Mouse (Mus musculus) olfactory bulb, adult 2 months (tissue): ENCODE results near the gene 2300003K06Rik. TPM values are rescaled to one million over a fixed set of nuclear protein-coding genes. Genes with fewer than 3 reads are reported as not detected.
"Not testable (repeated sequence)": the region's sequence is repeated elsewhere in the genome, so short reads cannot be mapped to it uniquely, and the experiment has no call there.

Experiments
- H3K27ac ChIP-seq: fragments of 200-500 bp; 2 replicates; pipeline ENCODE4 v1.5.1; 2012; ENCODE audit warnings: low read depth, low read length; ENCODE audit not compliant: insufficient read depth
- H3K4me1 ChIP-seq: fragments of 200-500 bp; 2 replicates; pipeline ENCODE4 v1.6.1; 2012; ENCODE audit warnings: low read length; ENCODE audit not compliant: control insufficient read depth, insufficient read depth
- H3K4me3 ChIP-seq: fragments of 200-500 bp; 2 replicates; pipeline ENCODE4 v1.5.1; 2012; ENCODE audit warnings: mild to moderate bottlenecking, low read depth, low read length, moderate library complexity; ENCODE audit not compliant: insufficient read depth
- CTCF ChIP-seq: fragments of 200-500 bp; IDR thresholded peaks from 2 replicates; pipeline ENCODE4 v1.5.1; 2012; ENCODE audit warnings: low read depth, mild to moderate bottlenecking, low read length, moderate library complexity; ENCODE audit not compliant: insufficient read depth
- POLR2A ChIP-seq: fragments of 200-500 bp; IDR thresholded peaks from 2 replicates; pipeline ENCODE4 v1.6.1; 2012; ENCODE audit warnings: mild to moderate bottlenecking, low read depth, low read length, moderate library complexity; ENCODE audit not compliant: insufficient read depth
- WGBS: fragments of 180-500 bp; shearing (Covaris S2); methylation state at CpG from one replicate; pipeline ENCODE4 v1.1.7; 2018; 5-methylcytosine and 5-hydroxymethylcytosine counted together
- polyA plus RNA-seq: library from polyadenylated mRNA; stranded (reverse); fragments of >200 nt; gene quantifications from 2 replicates; pipeline ENCODE4 v1.2.4, GENCODE M21; 2012; ENCODE audit warnings: low replicate concordance; ENCODE audit not compliant: missing spikeins, insufficient read depth, insufficient read length

2300003K06Rik gene
- not detected in 2 replicates for polyA plus RNA-seq

GRCm38 (mm10) chr11:99837966-99838365 lies at the start of gene 2300003K06Rik:
TSS of gene 2300003K06Rik (minus strand) at chr11:99838066.
- H3K4me1 ChIP-seq = no peaks in the 10 kb centered on the region
- no peak within 1 kb of the TSS for H3K27ac ChIP-seq
- H3K4me3 ChIP-seq = no peak within 1 kb of the TSS
- 76% methylated on average over 1 of the region's 1 CpGs for WGBS
- TF ChIP-seq POLR2A = no peak
- TF ChIP-seq CTCF = no peak

GRCm38 (mm10) chr11:99878887-99879286 lies 41.0 kb upstream of the 2300003K06Rik start, which contains the start of gene Gm11567:
TSS of gene Gm11567 (plus strand) at chr11:99879187.
- 49% methylated on average over 1 of the region's 1 CpGs for WGBS
- not testable (repeated sequence) for H3K4me3 ChIP-seq, H3K27ac ChIP-seq, H3K4me1 ChIP-seq

- WGBS = 34% methylated on average over 1 of the region's 1 CpGs
Observed at GRCm38 (mm10) chr11:99873089-99873488, 35.2 kb upstream of the 2300003K06Rik start, which contains the start of gene Krtap9-1. TSS of gene Krtap9-1 (plus strand) at chr11:99873389.

GRCm38 (mm10) chr11:99864176-99864575 lies 26.3 kb upstream of the 2300003K06Rik start, which contains the start of gene Gm11559:
TSS of gene Gm11559 (plus strand) at chr11:99864476.
- 66% methylated on average over 1 of the region's 1 CpGs for WGBS
- not testable (repeated sequence) for H3K4me1 ChIP-seq, H3K27ac ChIP-seq, H3K4me3 ChIP-seq

More at GRCm38 (mm10) chr11:99873089-99873488, 35.2 kb upstream of the 2300003K06Rik start, which contains the start of gene Krtap9-1:
- H3K4me1 ChIP-seq, H3K27ac ChIP-seq, H3K4me3 ChIP-seq: not testable (repeated sequence)

- WGBS = 32% methylated on average over 2 of the region's 2 CpGs
- H3K4me1 ChIP-seq = no peaks in the 10 kb centered on the region
- H3K27ac ChIP-seq = no peak overlapping the region
- no peak for TF ChIP-seq CTCF
- no peak for TF ChIP-seq POLR2A
- no peak overlapping the region for H3K4me3 ChIP-seq
Observed at GRCm38 (mm10) chr11:99858761-99859160, 20.9 kb upstream of the 2300003K06Rik start.

- Histone ChIP-seq H3K4me1 (no peaks in the 10 kb centered on the region), H3K27ac (no peak within 1 kb of the TSS), H3K4me3 (no peak within 1 kb of the TSS)
- WGBS = 88% methylated on average over 2 of the region's 2 CpGs
- TF ChIP-seq CTCF (no peak), POLR2A (no peak)
Observed at GRCm38 (mm10) chr11:99857617-99858016, 19.8 kb upstream of the 2300003K06Rik start, which contains the start of gene Gm11568. TSS of gene Gm11568 (plus strand) at chr11:99857917.

GRCm38 (mm10) chr11:99854121-99854520 lies 16.3 kb upstream of the 2300003K06Rik start:
- WGBS = 62% methylated on average over 3 of the region's 3 CpGs
- H3K4me1 ChIP-seq = no peaks in the 10 kb centered on the region
- TF ChIP-seq CTCF (no peak), POLR2A (no peak)
- no peak overlapping the region for H3K27ac ChIP-seq
- H3K4me3 ChIP-seq = no peak overlapping the region

- TF ChIP-seq POLR2A = no peak
- no peak for TF ChIP-seq CTCF
- H3K4me1 ChIP-seq = no peaks in the 10 kb centered on the region
- H3K4me3 ChIP-seq = no peak within 1 kb of the TSS
- no peak within 1 kb of the TSS for H3K27ac ChIP-seq
Observed at GRCm38 (mm10) chr11:99851508-99851907, 13.6 kb upstream of the 2300003K06Rik start, which contains the start of gene Krtap4-16. TSS of gene Krtap4-16 (minus strand) at chr11:99851608.

- TF ChIP-seq CTCF = no peak
- no peak for TF ChIP-seq POLR2A
- H3K4me1 ChIP-seq = no peaks in the 10 kb centered on the region
- 96% methylated on average over 2 of the region's 2 CpGs for WGBS
- no peak overlapping the region for H3K27ac ChIP-seq
- H3K4me3 ChIP-seq = no peak overlapping the region
Observed at GRCm38 (mm10) chr11:99846746-99847145, 8.9 kb upstream of the 2300003K06Rik start.

GRCm38 (mm10) chr11:99842185-99842584 lies 4.3 kb upstream of the 2300003K06Rik start:
- 40% methylated on average over 1 of the region's 1 CpGs for WGBS
- Histone ChIP-seq H3K4me1 (no peaks in the 10 kb centered on the region), H3K4me3 (no peak overlapping the region), H3K27ac (no peak overlapping the region)
- TF ChIP-seq CTCF = no peak
- no peak for TF ChIP-seq POLR2A

- not testable (repeated sequence) for H3K4me1 ChIP-seq, H3K4me3 ChIP-seq, H3K27ac ChIP-seq
- 89% methylated on average over 2 of the region's 2 CpGs for WGBS
Observed at GRCm38 (mm10) chr11:99815566-99815965, 22.3 kb downstream of the 2300003K06Rik start, which contains the start of gene Gm11564. TSS of gene Gm11564 (minus strand) at chr11:99815666.

- H3K4me1 ChIP-seq, H3K27ac ChIP-seq, H3K4me3 ChIP-seq: not testable (repeated sequence)
Observed at GRCm38 (mm10) chr11:99809792-99810191, 28.1 kb downstream of the 2300003K06Rik start, which contains the start of gene Krtap4-13. TSS of gene Krtap4-13 (minus strand) at chr11:99809892.

- not testable (repeated sequence) for H3K4me3 ChIP-seq, H3K4me1 ChIP-seq, H3K27ac ChIP-seq
- no CpG with 5 or more reads among the region's 1 CpGs for WGBS
Observed at GRCm38 (mm10) chr11:99804346-99804745, 33.5 kb downstream of the 2300003K06Rik start, which contains the start of gene Gm11554. TSS of gene Gm11554 (minus strand) at chr11:99804446.
